8 mouse cellular contexts compared by ENCODE assay signal in the genomic region with DNA sequence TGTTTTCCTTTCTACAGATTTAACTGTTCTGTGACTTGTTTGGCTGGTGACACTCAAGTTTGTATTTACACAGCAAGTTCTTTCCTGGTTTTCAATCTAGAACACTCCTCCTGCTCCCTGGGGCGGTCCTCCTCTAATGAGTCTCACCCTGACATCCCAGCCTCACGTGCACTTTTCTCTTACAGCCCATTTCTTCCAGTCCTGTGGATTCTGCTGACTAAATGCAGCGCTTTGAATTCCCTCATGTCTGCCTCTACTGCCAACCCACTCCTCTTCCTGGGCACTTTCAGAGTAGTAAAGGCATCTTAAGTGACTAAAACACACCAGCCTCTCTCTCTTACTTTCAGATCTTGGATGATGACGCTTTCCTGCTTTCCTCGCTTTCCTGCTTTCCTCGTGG. TPM values are rescaled to one million over a fixed set of nuclear protein-coding genes. Genes with fewer than 3 reads are reported as not detected.
DNase-seq lines count a peak whose midpoint lies in the region; ATAC-seq and TF ChIP-seq lines count a peak whose summit lies in the region.

No protein-coding gene starts in this region.

- H3K79me2 ChIP-seq in myocyte (ENCODE audit: control insufficient read depth, insufficient read depth): no peaks in the 10 kb centered on the region

- peak overlapping the region; percentile 50 for H3ac ChIP-seq in myocyte (ENCODE audit: control insufficient read depth, insufficient read length)

- DNase-seq in adrenal gland, adult 2 months: peak; percentile 19
- DNase-seq in adrenal gland, adult 8-10 months: no peak
- DNase-seq in CD4-positive helper T cell, adult 2 months (ENCODE audit: low read depth, low spot score): peak; percentile 12
- DNase-seq in kidney, postnatal 36 days: peak; percentile 58 to 67
- no peak for DNase-seq in thymus, postnatal 36 days
- no peak for DNase-seq in gastrocnemius, postnatal 10 days

- H3K9ac ChIP-seq in forebrain, embryonic 15.5 days (replicated peaks): peak overlapping the region; percentile 68

- H3K9me3 ChIP-seq in forebrain, embryonic 15.5 days: no peaks in the 10 kb centered on the region

- peaks cover 14% of the 10 kb centered on the region for H3K4me1 ChIP-seq in forebrain, embryonic 15.5 days

- H3K36me3 ChIP-seq in forebrain, embryonic 15.5 days: no peaks in the 10 kb centered on the region
- peaks cover 6% of the 10 kb centered on the region for H3K36me3 ChIP-seq in myocyte (ENCODE audit: control insufficient read depth, insufficient read depth)

- 3% methylated on average over 6 of the region's 6 CpGs for WGBS in forebrain, embryonic 15.5 days

- H3K27me3 ChIP-seq in forebrain, embryonic 15.5 days: no peaks in the 10 kb centered on the region
- H3K27me3 ChIP-seq in myocyte (ENCODE audit: control insufficient read depth, insufficient read depth, insufficient read length): peaks cover 11% of the 10 kb centered on the region

- peak overlapping the region; percentile 81 for H3K4me2 ChIP-seq in forebrain, embryonic 15.5 days (replicated peaks)
- peak overlapping the region; percentile 87 for H3K4me2 ChIP-seq in myocyte (ENCODE audit: low read depth)

- H3K27ac ChIP-seq in forebrain, embryonic 15.5 days (replicated peaks): peak overlapping the region; percentile 69

- no peak for TF ChIP-seq POLR2A in myocyte (IDR thresholded peaks at IDR 0.05; ENCODE audit: insufficient read length, low read depth)

- ATAC-seq in forebrain, embryonic 15.5 days (replicated peaks): no peak

- peak overlapping the region; percentile 69 for H3K4me3 ChIP-seq in forebrain, embryonic 15.5 days
- H3K4me3 ChIP-seq in myocyte: peak overlapping the region; percentile 79

TF ChIP-seq in myocyte, 11 proteins besides CTCF, POLR2A, EP300 and RAD21:
- TF ChIP-seq POLR2AphosphoS2 (IDR thresholded peaks at IDR 0.05; ENCODE audit: insufficient read length, low read depth): no peak
- TF ChIP-seq USF1 (IDR thresholded peaks at IDR 0.05; ENCODE audit: low read depth): no peak
- TF ChIP-seq TCF12 (IDR thresholded peaks at IDR 0.05; ENCODE audit: insufficient read depth, poor library complexity, severe bottlenecking): no peak
- TF ChIP-seq MYOG (IDR thresholded peaks at IDR 0.05; ENCODE audit: control insufficient read depth in 1 of 3, insufficient read depth in 1 of 3, insufficient read length in 2 of 3, low read depth in 2 of 3): no peak
- no peak for TF ChIP-seq CEBPB (IDR thresholded peaks at IDR 0.05; ENCODE audit: insufficient read depth, poor library complexity, severe bottlenecking)
- TF ChIP-seq MAX (IDR thresholded peaks at IDR 0.05; ENCODE audit: low read depth): no peak
- TF ChIP-seq MYOD1 (IDR thresholded peaks at IDR 0.05; ENCODE audit: control insufficient read depth in 1 of 3, insufficient read length in 2 of 3, low read depth in 2 of 3): no peak
- no peak for TF ChIP-seq E2F4 (IDR thresholded peaks at IDR 0.05; ENCODE audit: insufficient read depth)
- TF ChIP-seq TCF3 (IDR thresholded peaks at IDR 0.05; ENCODE audit: insufficient read length, low read depth): no peak
- TF ChIP-seq SRF (IDR thresholded peaks at IDR 0.05; ENCODE audit: control insufficient read depth, insufficient read length, low read depth): no peak
- no peak for TF ChIP-seq REST (IDR thresholded peaks at IDR 0.05; ENCODE audit: insufficient read depth, insufficient read length)

RNA-seq across cellular contexts. Expression of a gene that starts 0.9 kb away (rescaled TPM):
- 10 to 100 TPM; 53.7 to 98.5 TPM for total RNA-seq in adrenal gland, adult 2 months (2021)
- polyA plus RNA-seq in adrenal gland, adult 2 months (2012; rRNA removed): 67.6 and 101 TPM in 2 replicates
- 10 to 100 TPM; 57.8 to 78.0 (median 72.3) TPM for total RNA-seq in adrenal gland, adult 8-10 months (2022)
- 12.8 and 15.6 TPM in 2 replicates for polyA plus RNA-seq in forebrain, embryonic 15.5 days (2015; fragmentation: Nextera tagmentation; extraction: Ambion mirVana)
- 55.3 TPM for polyA plus RNA-seq in myocyte (2012; fragmentation: generic; extraction: Trizol)
- 10 to 100 TPM in 1 of 2 experiments, 1 to 10 TPM in 1; 9.2 to 10.4 TPM for total RNA-seq in gastrocnemius, postnatal 10 days (2021)

RNA-seq across cellular contexts. Expression of a gene that starts 19.3 kb away (rescaled TPM):
- total RNA-seq in adrenal gland, adult 2 months (2021): under 1 TPM; 0.10 to 0.20 TPM
- polyA plus RNA-seq in adrenal gland, adult 2 months (2012; rRNA removed): 0.40 TPM in 1 of 2 replicates, not detected in the other
- total RNA-seq in adrenal gland, adult 8-10 months (2022): under 1 TPM; 0.15 to 0.46 (median 0.22) TPM
- 0.29 and 0.59 TPM in 2 replicates for polyA plus RNA-seq in forebrain, embryonic 15.5 days (2015; fragmentation: Nextera tagmentation; extraction: Ambion mirVana)
- polyA plus RNA-seq in myocyte (2012; fragmentation: generic; extraction: Trizol): 12.2 TPM
- total RNA-seq in gastrocnemius, postnatal 10 days (2021): 1 to 10 TPM; 1.3 to 2.3 TPM

Comparison
In these comparisons a context has a peak if more than half of its experiments do, and no peak if none do; other contexts are left out.
1. DNase-seq: peak in adrenal gland, adult 2 months (single experiment), CD4-positive helper T cell, adult 2 months (single experiment) and kidney, postnatal 36 days (2 of 2); none in adrenal gland, adult 8-10 months (single experiment), thymus, postnatal 36 days (0 of 2) and gastrocnemius, postnatal 10 days (single experiment).
2. RNA of a gene that starts 0.9 kb away (total RNA-seq): 53.7 to 98.5 TPM in adrenal gland, adult 2 months and 57.8 to 78.0 TPM in adrenal gland, adult 8-10 months; 9.2 to 10.4 TPM in gastrocnemius, postnatal 10 days; every median in the first group is over 4 times any median in the second.